Mouse (Mus musculus) CH12.LX (cell line): Measurements from ENCODE around the gene Trappc13. TPM values are rescaled to one million over a fixed set of nuclear protein-coding genes. Genes with fewer than 3 reads are reported as not detected.
A peak's percentile ranks its signal among the peaks of the same experiment; 100 is the strongest.

ENCODE experiments used
- DNase-seq: peaks from one replicate; pipeline ENCODE4 v3.0.0-alpha.2; 2013; ENCODE audit errors: extremely low read depth
- H3K27ac ChIP-seq: 2 replicates; pipeline ENCODE4 v1.5.1; 2012; ENCODE audit warnings: low read depth, mild to moderate bottlenecking, control low read depth, moderate library complexity; ENCODE audit not compliant: insufficient read depth
- H3K27me3 ChIP-seq: replicated peaks from 2 replicates; pipeline ENCODE3; 2012; ENCODE audit warnings: inconsistent platforms
- H3K36me3 ChIP-seq, 2 experiments: replicated peaks in 1 of 2; 2 replicates each; pipeline versions ENCODE3 to v1.6.1; 2012; ENCODE audit warnings: inconsistent platforms in 1 of 2, low read length in 1 of 2, mild to moderate bottlenecking in 1 of 2, mixed read lengths in 1 of 2, moderate library complexity in 1 of 2; ENCODE audit not compliant: control insufficient read depth in 1 of 2, insufficient read depth in 1 of 2
- H3K4me1 ChIP-seq, 2 experiments: 2 replicates each; pipeline ENCODE4 v1.6.1; 2012; ENCODE audit warnings: inconsistent platforms in 1 of 2, moderate library complexity in 1 of 2; ENCODE audit not compliant: insufficient read depth in 2 of 2, control insufficient read depth in 1 of 2
- H3K4me2 ChIP-seq: 2 replicates; pipeline ENCODE4 v1.6.1; 2012; ENCODE audit warnings: low read depth, mild to moderate bottlenecking, control low read depth; ENCODE audit not compliant: poor library complexity, insufficient read depth, severe bottlenecking
- H3K4me3 ChIP-seq, 3 experiments: fragments of 150-350 bp in 1 of 3; sonication (generic) in 1 of 3; replicated peaks in 1 of 3; 2 replicates each; pipeline versions ENCODE3 to v1.5.1; 2011 to 2012; ENCODE audit warnings: low read depth in 2 of 3, low read length in 2 of 3, mild to moderate bottlenecking in 2 of 3, moderate library complexity in 2 of 3, control low read depth in 1 of 3, improper control_type of control experiment in 1 of 3, inconsistent platforms in 1 of 3, mixed read lengths in 1 of 3; ENCODE audit not compliant: poor library complexity in 1 of 3
- H3K79me2 ChIP-seq: replicated peaks from 2 replicates; pipeline ENCODE4 v1.6.1; 2012; ENCODE audit warnings: mild to moderate bottlenecking, moderate library complexity; ENCODE audit not compliant: control insufficient read depth, poor library complexity, insufficient read depth, severe bottlenecking; ENCODE audit errors: extremely low read depth
- H3K9ac ChIP-seq: 2 replicates; pipeline ENCODE4 v1.6.1; 2012; ENCODE audit warnings: low read depth, mild to moderate bottlenecking, control low read depth, moderate library complexity; ENCODE audit not compliant: insufficient read depth
- H3K9me3 ChIP-seq: replicated peaks from 2 replicates; pipeline ENCODE3; 2012; ENCODE audit warnings: low read length, inconsistent platforms, mixed read lengths
- BHLHE40 ChIP-seq: IDR thresholded peaks from 2 replicates; pipeline ENCODE4 v1.6.1; 2011; ENCODE audit warnings: mild to moderate bottlenecking, low read depth, low read length, improper control_type of control experiment
- CTCF ChIP-seq, 2 experiments: IDR thresholded peaks in 1 of 2; conservative IDR thresholded peaks in 1 of 2; 2 replicates each; pipeline ENCODE4 v1.5.1; 2011 to 2012; ENCODE audit warnings: low read depth in 2 of 2, low read length in 2 of 2, improper control_type of control experiment in 1 of 2, inconsistent platforms in 1 of 2, mild to moderate bottlenecking in 1 of 2, moderate library complexity in 1 of 2
- E2F4 ChIP-seq: IDR thresholded peaks from 2 replicates; pipeline ENCODE4 v1.6.1; 2011; ENCODE audit warnings: low read depth, low read length, improper control_type of control experiment; ENCODE audit not compliant: insufficient replicate concordance
- ELF1 ChIP-seq: IDR thresholded peaks from 2 replicates; pipeline ENCODE4 v1.6.1; 2014; ENCODE audit warnings: low read depth, mild to moderate bottlenecking, inconsistent platforms, low read length, improper control_type of control experiment
- GABPA ChIP-seq: IDR thresholded peaks from 2 replicates; pipeline ENCODE4 v1.6.1; 2012; ENCODE audit warnings: low read depth, low read length, improper control_type of control experiment, inconsistent platforms; ENCODE audit not compliant: insufficient replicate concordance
- HCFC1 ChIP-seq: IDR thresholded peaks from 2 replicates; pipeline ENCODE4 v1.6.1; 2012; ENCODE audit warnings: low read depth, mild to moderate bottlenecking, inconsistent platforms, low read length, improper control_type of control experiment
- IRF4 ChIP-seq: IDR thresholded peaks from 2 replicates; pipeline ENCODE4 v1.6.1; 2014; ENCODE audit warnings: low read depth, mild to moderate bottlenecking, inconsistent platforms, low read length, improper control_type of control experiment
- JUN ChIP-seq: IDR thresholded peaks from 2 replicates; pipeline ENCODE4 v1.6.1; 2011; ENCODE audit warnings: low read depth, mild to moderate bottlenecking, low read length, improper control_type of control experiment, moderate library complexity; ENCODE audit not compliant: insufficient read depth
- JUND ChIP-seq: conservative IDR thresholded peaks from 2 replicates; pipeline ENCODE4 v1.6.1; 2011; ENCODE audit warnings: low read depth, low read length, improper control_type of control experiment
- KAT2A ChIP-seq: IDR thresholded peaks from 2 replicates; pipeline ENCODE4 v1.6.1; 2012; ENCODE audit warnings: low read length, improper control_type of control experiment, inconsistent platforms; ENCODE audit not compliant: insufficient replicate concordance
- MAFK ChIP-seq: IDR thresholded peaks from 2 replicates; pipeline ENCODE4 v1.6.1; 2011; ENCODE audit warnings: low read length, improper control_type of control experiment; ENCODE audit not compliant: insufficient replicate concordance
- MAX ChIP-seq: IDR thresholded peaks from 2 replicates; pipeline ENCODE4 v1.6.1; 2011; ENCODE audit warnings: low read length, improper control_type of control experiment
- MAZ ChIP-seq: IDR thresholded peaks from 2 replicates; pipeline ENCODE4 v1.6.1; 2012; ENCODE audit warnings: low read depth, mild to moderate bottlenecking, inconsistent platforms, low read length, improper control_type of control experiment, moderate library complexity
- MXI1 ChIP-seq: IDR thresholded peaks from 2 replicates; pipeline ENCODE4 v1.6.1; 2011; ENCODE audit warnings: mild to moderate bottlenecking, low read depth, low read length, improper control_type of control experiment
- RAD21 ChIP-seq: IDR thresholded peaks from 2 replicates; pipeline ENCODE4 v1.6.1; 2011; ENCODE audit warnings: low read depth, mild to moderate bottlenecking, low read length, improper control_type of control experiment, moderate library complexity
- TBP ChIP-seq: conservative IDR thresholded peaks from 2 replicates; pipeline ENCODE4 v1.6.1; 2011; ENCODE audit warnings: low read depth, low read length, improper control_type of control experiment
- UBTF ChIP-seq: IDR thresholded peaks from 2 replicates; pipeline ENCODE4 v1.6.1; 2012; ENCODE audit warnings: low read depth, mild to moderate bottlenecking, inconsistent platforms, low read length, improper control_type of control experiment, moderate library complexity
- USF1 ChIP-seq: IDR thresholded peaks from 2 replicates; pipeline ENCODE4 v1.6.1; 2014; ENCODE audit warnings: low read depth, mild to moderate bottlenecking, inconsistent platforms, low read length, improper control_type of control experiment
- USF2 ChIP-seq: conservative IDR thresholded peaks from 2 replicates; pipeline ENCODE4 v1.6.1; 2011; ENCODE audit warnings: low read depth, low read length, improper control_type of control experiment
- ZKSCAN1 ChIP-seq: IDR thresholded peaks from 2 replicates; pipeline ENCODE4 v1.6.1; 2012; ENCODE audit warnings: low read depth, inconsistent platforms, low read length, improper control_type of control experiment, borderline replicate concordance
- ZNF384 ChIP-seq: IDR thresholded peaks from 2 replicates; pipeline ENCODE4 v1.6.1; 2012; ENCODE audit warnings: low read depth, low read length, improper control_type of control experiment, inconsistent platforms
- dilution Hi-C: fragments of 300-500 bp; cut with MboI; formaldehyde crosslinking; loops from 2 replicates; pipeline ENCODE4 v1.14.3; 2020; ENCODE audit warnings: low sequenced_read_pairs; ENCODE audit not compliant: extremely low pct_unique_long_range_greater_than_20kb, extremely low pct_ligation_motif_present
- in situ Hi-C: fragments of 300-500 bp; cut with MboI; formaldehyde crosslinking; loops from 3 replicates; pipeline ENCODE4 v1.14.3; 2019; ENCODE audit warnings: low sequenced_read_pairs, low pct_ligation_motif_present, low pct_unique_long_range_greater_than_20kb, mixed read lengths
- polyA plus RNA-seq: library from polyadenylated mRNA; unstranded; fragments of >175 nt; gene quantifications from 2 replicates; pipeline ENCODE4 v1.2.1, GENCODE M21; 2012; ENCODE audit warnings: low read depth; ENCODE audit not compliant: insufficient read length
- total RNA-seq, 2 experiments: library from RNA; depleted of rRNA; stranded (reverse); fragments of 300-350 nt in 1 of 2; fragments of >200 nt in 1 of 2; gene quantifications; 2 replicates each; pipeline ENCODE4 v1.2.3; 2012 to 2014

The Trappc13 gene
- total and polyA plus RNA-seq, 3 experiments: 30.2 to 61.9 (median 34.6) TPM

- DNase-seq: no peak
- Histone ChIP-seq H3K79me2 (no peaks in the 10 kb centered on the region), H3K4me1 (no peaks in the 10 kb centered on the region; a peak in 1 of 4 replicates), H3K4me3 (no peak overlapping the region), H3K9me3 (no peaks in the 10 kb centered on the region), H3K27me3 (no peaks in the 10 kb centered on the region), H3K27ac (no peak overlapping the region), H3K9ac (no peak overlapping the region), H3K36me3 (peaks cover 29 to 60% of the 10 kb centered on the region in 2 experiments), H3K4me2 (no peak overlapping the region)
- in situ Hi-C loops (no loop called here), dilution Hi-C loops (no loop called here)
- TF ChIP-seq HCFC1 (no peak), MAFK (peak; percentile 95)
Observed at GRCm38 (mm10) chr13:104154180-104154579, 24.1 kb downstream of the Trappc13 start.

- in situ Hi-C loops: no loop called here
- Histone ChIP-seq H3K4me2 (no peak overlapping the region), H3K4me3 (no peak overlapping the region), H3K4me1 (peaks cover 0 to 4% of the 10 kb centered on the region in 2 experiments; a peak in 2 of 4 replicates), H3K27ac (no peak overlapping the region), H3K79me2 (no peaks in the 10 kb centered on the region; the same call in 1 of the 2 replicates), H3K27me3 (no peaks in the 10 kb centered on the region), H3K9ac (no peak overlapping the region), H3K9me3 (no peaks in the 10 kb centered on the region), H3K36me3 (peaks cover 52 to 82% of the 10 kb centered on the region in 2 experiments)
- dilution Hi-C loops: no loop called here
- DNase-seq: no peak
- TF ChIP-seq MXI1 (no peak), ELF1 (no peak), JUN (no peak), MAZ (no peak), USF2 (no peak), USF1 (no peak), ZKSCAN1 (no peak), UBTF (no peak), IRF4 (no peak), MAX (no peak), E2F4 (no peak), JUND (no peak), GABPA (no peak), HCFC1 (no peak), CTCF (conservative IDR thresholded peaks at IDR 0.05 in 1 of 2, IDR thresholded peaks at IDR 0.05 in 1 of 2; ENCODE audit: low read depth in 2 of 2, low read length in 2 of 2) (no peak), ZNF384 (no peak), RAD21 (no peak), TBP (no peak), KAT2A (no peak), BHLHE40 (no peak)
Observed at GRCm38 (mm10) chr13:104145646-104146045, 32.6 kb downstream of the Trappc13 start.
